Comparison of ENCODE assay signal across 11 mouse cellular contexts in genomic region chr14:8101886-8102285, GRCm38 (mm10). TPM values are rescaled to one million over a fixed set of nuclear protein-coding genes. Genes with fewer than 3 reads are reported as not detected.
DNase-seq lines count a peak whose midpoint lies in the region.
"Had no signal": no experiment of that assay in that cellular context is flagged by ENCODE, and none has a peak within 500 bp of the region (broad histone marks: within the 10 kb centered on the region; RNA-seq: fewer than 3 reads in every experiment).

No protein-coding gene starts in this region.

- peak; percentile 31 for DNase-seq in adrenal gland, adult 2 months
- no peak for DNase-seq in adrenal gland, adult 8-10 months
- peak; percentile 37 to 51 for DNase-seq in cerebellum, postnatal 36 days
- no peak for DNase-seq in cerebellum, adult 11 months
- DNase-seq in kidney, adult 9 months = peak; percentile 43
- no peak for DNase-seq in kidney, adult 11 months
- DNase-seq in Muller cell, postnatal 12 days (ENCODE audit: inconsistent ontology term) = peak; percentile 81
- no peak for DNase-seq in layer of hippocampus, postnatal 10 days (ENCODE audit: low spot score in 2 of 2)
- DNase-seq: layer of hippocampus, postnatal 36 days; lung, postnatal 10 days; thymus, postnatal 25 days had no signal

RNA-seq across cellular contexts. Expression of gene Pxk, which starts 3.9 kb away (rescaled TPM):
- 10 to 100 TPM; 57.1 to 96.0 TPM for total RNA-seq in adrenal gland, adult 2 months (2021)
- 29.4 and 34.6 TPM in 2 replicates for polyA plus RNA-seq in adrenal gland, adult 2 months (2012; rRNA removed)
- 10 to 100 TPM; 62.3 to 72.3 (median 68.1) TPM for total RNA-seq in adrenal gland, adult 8-10 months (2022)
- 10 to 100 TPM; 26.1 to 27.2 TPM for total RNA-seq in layer of hippocampus, postnatal 10 days (2021)

RNA-seq across cellular contexts. Expression of gene Rpp14, which starts 21.7 kb away (rescaled TPM):
- 10 to 100 TPM; 38.8 to 39.0 TPM for total RNA-seq in adrenal gland, adult 2 months (2021)
- 4.3 and 6.4 TPM in 2 replicates for polyA plus RNA-seq in adrenal gland, adult 2 months (2012; rRNA removed)
- total RNA-seq in adrenal gland, adult 8-10 months (2022) = 10 to 100 TPM; 35.2 to 44.8 (median 41.3) TPM
- 10 to 100 TPM; 20.2 to 25.7 TPM for total RNA-seq in layer of hippocampus, postnatal 10 days (2021)

Comparison
In these comparisons a context has a peak if more than half of its experiments do, and no peak if none do; other contexts are left out.
1. DNase-seq: peak in adrenal gland, adult 2 months (single experiment), cerebellum, postnatal 36 days (2 of 2), kidney, adult 9 months (single experiment) and Muller cell, postnatal 12 days (single experiment); none in adrenal gland, adult 8-10 months (single experiment), cerebellum, adult 11 months (single experiment), kidney, adult 11 months (single experiment) and layer of hippocampus, postnatal 10 days (0 of 2).